Mouse (Mus musculus) induced T-regulatory cell, adult 2 months (primary cell): ENCODE measurements around the gene Gm5269.

Experiments
- DNase-seq: peaks from one replicate; pipeline ENCODE4 v3.0.0-alpha.2; 2012; ENCODE audit warnings: low read depth

The Gm5269 gene

DNA sequence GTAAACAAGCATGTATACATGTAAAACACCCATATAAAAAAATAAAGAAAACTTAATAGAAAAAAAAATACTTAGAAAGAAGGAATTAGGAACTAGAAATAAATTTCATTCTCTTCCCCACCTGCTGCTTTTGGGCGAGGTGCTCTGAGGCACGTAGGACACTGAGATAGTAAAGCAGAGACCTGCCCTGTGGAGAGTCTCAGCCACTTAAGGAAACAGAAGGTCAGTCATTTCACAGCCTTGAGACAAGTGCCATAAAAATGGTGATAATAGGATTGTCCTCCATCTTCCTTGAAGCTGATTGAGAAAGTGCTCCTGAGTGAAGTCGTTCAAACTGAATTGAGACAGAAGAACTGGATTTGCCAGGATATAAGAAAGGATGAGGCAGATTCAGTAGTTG lies 12.6 kb downstream of the Gm5269 start:
- DNase-seq = no peak

DNA sequence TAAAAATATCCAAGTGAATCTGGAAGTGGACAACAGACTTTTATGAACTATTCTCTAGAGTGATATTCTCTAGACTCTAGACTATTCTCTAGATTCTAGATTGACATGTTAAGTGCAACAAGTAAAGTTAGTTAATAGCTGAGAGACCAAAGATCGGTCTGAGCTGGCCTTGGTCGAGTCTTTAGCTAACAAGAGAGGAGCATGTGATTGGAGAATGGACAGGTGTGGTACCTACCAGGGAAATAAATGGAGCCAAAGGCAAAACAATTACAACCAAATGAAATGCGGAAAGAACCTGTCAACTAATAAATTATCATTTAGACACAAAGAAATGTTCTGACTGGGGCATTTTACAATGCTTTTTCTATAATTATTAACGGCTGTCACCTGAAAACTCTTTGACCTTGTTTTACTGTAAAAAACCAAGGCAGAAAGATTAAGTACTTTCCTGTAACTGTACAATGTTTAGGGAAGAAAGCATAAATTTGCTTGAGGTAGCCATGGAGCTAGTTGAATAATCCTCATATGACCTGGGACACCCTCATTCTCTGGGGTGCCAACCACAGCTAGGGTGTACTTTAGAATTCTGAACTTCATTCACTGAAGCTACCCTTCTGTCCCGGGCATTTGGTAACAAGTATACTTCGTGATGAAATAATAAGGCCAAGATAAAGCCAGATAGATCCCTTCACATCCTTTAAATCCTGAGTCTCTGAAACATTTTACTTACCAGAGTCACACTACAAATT lies 13.4 kb downstream of the Gm5269 start:
- no peak for DNase-seq

DNA sequence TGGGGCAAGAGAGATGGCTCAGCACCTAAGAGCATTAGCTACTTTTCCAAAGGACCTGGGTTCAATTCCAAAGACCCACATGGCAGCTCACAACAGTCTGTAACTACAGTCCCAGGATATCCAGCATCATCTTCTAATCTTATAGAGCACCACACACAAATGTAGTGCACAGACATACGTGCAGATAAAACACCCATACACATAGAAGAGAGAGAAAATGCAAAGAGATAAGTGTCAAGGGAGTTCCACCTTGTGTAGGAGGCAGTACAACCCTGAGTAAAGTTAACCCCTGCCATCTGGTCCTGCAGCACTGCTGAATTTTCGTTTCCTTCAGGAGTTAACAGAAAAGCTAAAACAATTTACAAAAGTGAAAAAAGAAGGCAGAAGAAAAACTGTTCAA lies 14.4 kb downstream of the Gm5269 start:
- no peak for DNase-seq

- no peak for DNase-seq
Measured at GRCm38 (mm10) chr1:45873250-45873649, 16.8 kb downstream of the Gm5269 start.

DNA sequence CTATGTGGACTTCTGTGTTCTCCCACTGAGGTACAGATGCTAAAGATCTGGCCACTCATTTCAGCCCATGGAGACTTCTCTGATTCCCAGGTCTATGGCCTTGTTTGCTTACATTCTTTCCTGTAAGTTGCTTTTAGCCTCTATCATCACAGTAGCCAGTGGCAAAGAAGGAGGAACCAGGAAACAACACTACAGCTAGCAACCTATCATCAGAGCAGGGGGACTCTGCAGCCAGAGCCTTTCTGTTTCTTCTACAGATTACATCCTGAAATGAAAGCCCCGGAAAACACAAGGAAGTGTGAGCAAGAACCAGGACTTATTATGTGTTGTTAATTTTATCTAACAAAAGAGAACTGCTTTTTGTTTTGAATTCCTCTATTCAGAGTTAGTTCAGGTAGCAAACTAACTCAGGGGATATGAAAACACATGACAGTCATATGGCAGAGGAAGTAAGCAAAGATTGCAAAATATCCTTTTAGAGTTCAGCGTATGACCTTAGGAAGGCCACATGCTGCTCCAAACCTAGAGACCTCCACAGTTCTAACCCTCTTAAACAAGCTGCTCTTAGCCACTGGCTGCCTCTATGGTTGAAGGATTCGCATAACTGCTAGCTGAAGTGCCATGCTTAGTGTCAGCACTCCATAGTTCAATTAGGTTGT lies 21.5 kb downstream of the Gm5269 start:
- no peak for DNase-seq

DNA sequence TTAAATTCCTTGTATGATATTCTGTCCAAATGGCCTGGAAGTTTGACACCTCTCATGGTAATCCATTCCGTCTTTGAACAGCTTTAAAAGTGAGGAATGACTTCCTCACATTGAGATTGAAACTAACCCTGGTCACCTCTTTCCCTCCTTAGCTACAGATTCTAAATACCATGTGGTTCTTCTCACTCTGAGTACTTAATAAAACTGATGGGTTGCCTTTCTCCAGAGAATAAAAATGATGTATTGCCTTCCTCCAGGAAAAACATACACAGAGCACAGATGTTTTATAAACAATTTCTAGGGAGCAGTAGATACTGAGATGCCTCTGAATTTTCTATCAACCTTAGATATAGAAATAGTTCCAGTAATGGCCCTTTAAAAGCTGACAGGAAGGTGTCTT lies 22.0 kb downstream of the Gm5269 start:
- DNase-seq = no peak

DNA sequence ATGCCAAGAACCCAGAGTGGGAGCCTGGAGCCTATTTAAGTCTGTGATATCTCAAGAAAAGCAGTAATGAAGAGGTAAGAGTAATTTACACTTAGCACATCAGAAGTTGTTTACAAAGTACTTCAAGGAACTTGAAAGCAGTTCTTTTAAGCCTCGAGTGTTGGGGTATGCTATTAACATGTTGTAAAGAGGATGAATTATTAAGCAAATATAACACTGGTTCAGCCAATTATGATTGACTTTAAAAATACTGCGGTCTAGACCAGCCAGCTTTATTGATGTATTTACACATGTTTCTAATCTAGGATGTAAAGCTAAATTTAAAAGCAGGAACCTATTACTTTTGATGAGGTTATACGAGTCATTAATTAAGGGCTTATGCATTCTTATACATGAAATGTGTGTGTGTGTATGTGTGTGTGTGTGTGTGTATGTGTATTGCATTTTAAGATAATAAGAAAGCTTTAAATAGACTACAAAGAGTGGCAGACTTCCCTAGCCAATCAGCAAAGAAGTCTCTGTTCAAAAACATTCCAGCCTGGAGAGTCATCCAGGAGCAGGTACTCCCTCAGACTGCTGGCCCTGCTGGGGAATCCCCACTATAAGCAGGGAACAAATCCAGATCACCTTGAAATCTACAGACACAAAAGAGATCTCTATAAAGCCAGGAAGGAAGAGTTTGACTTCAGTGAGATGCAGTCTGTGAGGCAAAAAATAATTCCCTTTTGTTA lies 23.6 kb downstream of the Gm5269 start:
- DNase-seq = no peak

DNA sequence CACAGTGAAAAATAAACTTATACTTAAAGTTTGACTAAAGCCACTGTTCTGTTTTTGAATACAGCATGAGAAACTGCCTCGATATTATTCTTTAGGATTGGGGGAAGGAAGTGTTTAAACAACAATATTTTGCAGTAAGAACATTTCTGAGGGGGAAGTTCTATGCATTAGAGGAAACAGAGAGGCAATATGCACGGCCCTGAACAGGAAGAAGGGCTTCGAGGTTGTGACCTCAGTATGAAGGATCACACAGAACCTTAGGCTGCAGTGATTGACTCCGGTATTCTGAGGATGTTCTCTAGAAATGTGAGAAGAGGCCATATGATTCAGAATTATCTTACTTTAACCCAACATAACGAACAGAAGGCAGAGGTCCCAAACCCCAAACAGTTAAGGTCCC lies 24.3 kb downstream of the Gm5269 start:
- no peak for DNase-seq

GRCm38 (mm10) chr1:45865316-45865715 lies 24.8 kb downstream of the Gm5269 start:
- no peak for DNase-seq

DNA sequence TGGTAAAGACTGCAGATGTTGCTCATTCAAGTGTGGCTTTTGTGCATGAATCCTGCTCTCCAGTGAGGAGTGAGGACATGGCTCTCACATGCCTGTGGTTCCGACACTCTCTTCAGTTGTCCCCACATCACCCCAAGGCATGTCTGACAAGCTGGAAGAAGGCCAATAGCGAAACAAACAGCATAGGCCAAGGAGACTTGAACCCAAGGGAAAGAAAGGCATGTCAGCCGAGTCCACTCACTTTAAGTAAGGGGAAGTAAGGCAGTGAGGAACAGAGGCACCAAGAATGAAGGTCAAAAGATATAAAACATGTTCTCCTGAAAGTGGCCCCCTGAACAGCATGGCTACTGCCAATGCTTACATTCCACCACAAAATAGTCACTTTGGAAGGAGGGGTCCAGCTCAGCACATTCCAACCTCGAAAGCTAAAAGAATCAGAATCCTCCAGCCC lies 25.5 kb downstream of the Gm5269 start:
- no peak for DNase-seq

DNA sequence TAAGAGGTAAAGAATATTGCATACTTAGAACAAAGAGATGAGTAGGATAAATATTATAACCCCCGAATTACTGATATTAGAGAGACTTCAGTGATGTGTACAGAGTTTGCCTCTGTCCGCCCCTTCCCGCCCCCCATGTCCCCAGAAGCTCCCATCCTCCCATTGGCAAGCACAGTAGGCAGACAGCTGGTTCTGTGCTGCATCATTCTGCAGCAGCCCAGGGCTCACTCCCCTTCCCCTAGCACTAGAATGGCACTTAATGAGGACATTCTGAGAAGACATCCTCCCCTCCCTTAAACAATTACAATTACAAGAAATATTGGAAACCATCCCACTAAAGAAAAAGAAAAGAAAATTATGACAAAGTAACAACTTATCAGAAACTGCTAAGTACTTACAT lies 26.4 kb downstream of the Gm5269 start:
- DNase-seq = no peak

- no peak for DNase-seq
Measured at GRCm38 (mm10) chr1:45861162-45861561, 28.9 kb downstream of the Gm5269 start.

DNA sequence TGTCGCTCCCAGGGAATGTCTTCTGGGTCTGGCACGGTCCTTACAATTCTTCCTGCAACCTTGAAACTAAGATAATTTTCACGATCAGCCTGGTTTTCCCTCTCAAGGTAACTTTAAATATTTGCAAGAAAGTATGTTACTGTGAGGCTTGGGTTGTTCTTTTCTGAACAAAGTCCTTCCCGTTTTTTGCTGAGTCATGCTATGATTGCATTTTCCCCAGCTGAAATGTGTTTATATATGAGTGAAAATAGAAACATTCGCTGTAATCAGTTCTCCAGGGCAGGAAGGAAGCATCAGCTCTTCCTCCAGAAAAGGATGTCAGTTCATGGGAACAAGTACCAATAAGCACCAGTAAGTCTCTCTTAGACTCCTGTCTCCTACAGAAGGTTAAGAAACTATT lies 29.7 kb downstream of the Gm5269 start:
- no peak for DNase-seq

DNA sequence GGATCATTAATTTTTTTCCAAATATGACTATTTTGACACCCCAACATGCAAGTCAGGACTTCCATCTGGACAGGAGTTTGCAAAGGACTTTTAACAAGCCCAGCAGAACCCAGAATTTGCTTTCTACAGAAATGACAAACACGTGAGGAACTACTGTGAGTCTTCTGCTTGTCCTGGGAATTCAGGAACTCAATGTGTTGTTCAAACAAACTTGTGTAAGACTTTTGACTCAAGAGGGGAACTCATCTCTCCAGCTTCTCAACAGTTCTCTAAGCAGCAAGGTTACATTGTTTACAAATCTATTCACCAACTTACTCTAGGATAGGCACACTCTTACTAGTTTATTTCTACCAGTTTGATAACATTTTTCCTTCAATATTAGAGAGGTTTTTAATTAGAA lies 32.0 kb downstream of the Gm5269 start:
- DNase-seq = no peak

DNA sequence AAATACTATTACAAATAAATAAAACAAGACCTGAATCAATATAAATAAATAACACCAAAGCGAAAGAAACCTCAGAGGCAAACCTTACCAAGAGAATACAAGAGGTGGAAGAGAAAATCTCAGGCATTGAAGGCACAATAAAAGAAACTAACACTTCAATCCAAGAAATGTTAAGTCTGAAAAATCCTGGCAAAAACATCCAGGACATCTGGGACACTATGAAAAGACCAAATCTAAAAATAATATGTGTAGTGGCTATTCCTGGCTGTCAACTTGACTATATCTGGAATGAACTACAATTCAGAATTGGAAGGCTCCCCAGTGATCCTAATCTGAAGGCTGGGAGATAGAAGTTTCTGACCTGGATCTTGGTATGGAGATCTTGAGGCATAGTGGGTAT lies 44.6 kb downstream of the Gm5269 start:
- no peak for DNase-seq
